Mouse (Mus musculus) liver, embryonic 15.5 days (tissue): ENCODE data around the gene Slc22a13. TPM values are rescaled to one million over a fixed set of nuclear protein-coding genes. Genes with fewer than 3 reads are reported as not detected.

Source experiments
- ATAC-seq: fragments of 200-750 bp; cut with Nextera tagmentation; 2 replicates; pipeline ENCODE4 v1.8.0; 2017; ENCODE audit warnings: moderate number of reproducible peaks, mild to moderate bottlenecking, moderate library complexity; ENCODE audit not compliant: insufficient read depth
- H3K27ac ChIP-seq: fragments of 300-500 bp; sonication (generic); replicated peaks from 2 replicates; pipeline ENCODE4 v1.5.1; 2015; ENCODE audit warnings: mild to moderate bottlenecking, inconsistent platforms
- H3K27me3 ChIP-seq: fragments of 300-500 bp; sonication (generic); 2 replicates; pipeline ENCODE4 v1.6.1; 2015; ENCODE audit warnings: mild to moderate bottlenecking, inconsistent platforms
- H3K36me3 ChIP-seq: fragments of 300-500 bp; sonication (generic); replicated peaks from 2 replicates; pipeline ENCODE4 v1.6.1; 2015; ENCODE audit warnings: moderate library complexity, mild to moderate bottlenecking, inconsistent platforms
- H3K4me1 ChIP-seq: fragments of 300-500 bp; sonication (generic); replicated peaks from 2 replicates; pipeline ENCODE4 v1.6.1; 2015; ENCODE audit warnings: inconsistent platforms
- H3K4me2 ChIP-seq: fragments of 300-500 bp; sonication (generic); 2 replicates; pipeline ENCODE4 v1.6.1; 2015; ENCODE audit warnings: moderate library complexity, mild to moderate bottlenecking, inconsistent platforms
- H3K4me3 ChIP-seq: fragments of 300-500 bp; sonication (generic); replicated peaks from 2 replicates; pipeline ENCODE4 v1.5.1; 2015; ENCODE audit warnings: mild to moderate bottlenecking, inconsistent platforms
- H3K9ac ChIP-seq: fragments of 300-500 bp; sonication (generic); 2 replicates; pipeline ENCODE4 v1.6.1; 2015; ENCODE audit warnings: moderate library complexity, mild to moderate bottlenecking, inconsistent platforms
- H3K9me3 ChIP-seq: fragments of 300-500 bp; sonication (generic); replicated peaks from 2 replicates; pipeline ENCODE4 v1.6.1; 2016; ENCODE audit warnings: inconsistent platforms
- WGBS: fragments of 180-500 bp; shearing (Covaris S2); methylation state at CpG from one replicate; pipeline ENCODE4 v1.1.7; 2015; ENCODE audit warnings: mixed read lengths; ENCODE audit not compliant: insufficient replicate concordance; 5-methylcytosine and 5-hydroxymethylcytosine counted together
- polyA plus RNA-seq: library from polyadenylated mRNA; unstranded; fragments of >200 nt; fragmentation: Nextera tagmentation; extraction: Ambion mirVana; gene quantifications from 2 replicates; pipeline ENCODE4 v1.2.1, GENCODE M21; 2015

Gene Slc22a13
- polyA plus RNA-seq, 1 experiment from 2014 or later, result not detected

DNA sequence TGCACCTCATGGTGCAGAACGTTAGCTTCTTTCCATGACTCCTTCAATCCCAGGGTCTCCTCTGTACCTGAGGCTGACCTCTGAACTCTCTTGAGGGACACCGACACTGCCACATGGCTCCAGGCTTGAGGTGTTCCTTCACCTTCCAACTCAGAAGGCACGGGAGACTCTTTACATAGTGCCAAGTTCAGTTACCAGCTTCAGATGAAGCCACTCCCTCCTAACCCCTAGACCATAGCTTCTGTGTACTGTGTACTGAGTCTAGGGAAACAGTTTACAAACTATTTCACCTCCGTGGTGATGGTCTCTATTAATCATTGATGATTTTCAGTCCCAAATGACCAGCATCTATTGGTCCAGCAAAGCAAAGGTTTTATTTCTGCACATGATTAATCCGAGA lies 7.2 kb downstream of the Slc22a13 start:
- Histone ChIP-seq H3K4me3 (no peak overlapping the region), H3K27me3 (no peaks in the 10 kb centered on the region), H3K36me3 (no peaks in the 10 kb centered on the region), H3K27ac (no peak overlapping the region), H3K9ac (no peak overlapping the region), H3K4me1 (no peaks in the 10 kb centered on the region), H3K9me3 (no peaks in the 10 kb centered on the region), H3K4me2 (no peak overlapping the region)
- no peak for ATAC-seq
- 64% methylated on average over 5 of the region's 5 CpGs for WGBS

DNA sequence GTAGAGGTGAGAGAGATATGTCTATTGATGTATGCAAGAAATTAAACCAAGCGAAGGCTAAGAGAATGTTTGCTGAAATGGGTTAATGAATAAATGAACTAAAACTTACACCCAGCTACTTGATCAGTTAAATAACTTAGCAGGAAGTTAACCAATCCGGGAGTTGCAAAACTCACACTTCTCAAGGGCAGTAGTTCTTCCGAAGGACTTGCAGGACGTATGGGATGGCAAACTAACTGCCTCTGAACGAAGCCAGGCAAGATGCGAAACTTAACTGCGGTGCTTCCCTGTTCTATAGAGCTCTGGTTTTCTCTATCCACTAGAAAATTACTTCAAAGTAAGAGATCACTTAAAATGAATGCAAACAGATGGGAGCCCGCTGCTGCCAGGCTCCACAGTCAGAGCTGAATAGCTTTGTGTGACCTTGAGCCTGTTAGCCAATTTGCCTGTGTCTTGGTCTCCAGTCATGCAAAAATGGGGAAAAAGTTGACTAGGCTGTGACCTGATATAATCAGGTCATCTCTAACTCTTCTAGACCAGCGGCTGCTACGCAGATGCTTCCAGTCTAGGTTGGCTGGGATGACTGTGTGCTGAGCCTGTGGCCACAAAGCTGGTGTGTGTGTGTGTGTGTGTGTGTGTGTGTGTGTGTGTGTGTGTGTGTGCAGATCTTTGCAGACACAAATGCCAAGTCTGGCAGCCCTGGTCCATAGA lies 9.6 kb downstream of the Slc22a13 start:
- Histone ChIP-seq H3K9ac (no peak overlapping the region), H3K36me3 (no peaks in the 10 kb centered on the region), H3K27me3 (no peaks in the 10 kb centered on the region), H3K4me2 (no peak overlapping the region), H3K4me3 (no peak overlapping the region), H3K4me1 (no peaks in the 10 kb centered on the region), H3K9me3 (no peaks in the 10 kb centered on the region), H3K27ac (no peak overlapping the region)
- ATAC-seq, result no peak
- WGBS, result 67% methylated on average over 10 of the region's 10 CpGs

- no peaks in the 10 kb centered on the region for H3K4me1 ChIP-seq
- H3K4me3 ChIP-seq, result no peak overlapping the region
- no peak overlapping the region for H3K27ac ChIP-seq
- H3K4me2 ChIP-seq, result no peak overlapping the region
- ATAC-seq, result peak; percentile 42; the same call in 1 of the 2 replicates
- H3K9ac ChIP-seq, result no peak overlapping the region
- 33% methylated on average over 11 of the region's 11 CpGs for WGBS
- H3K36me3 ChIP-seq, result no peaks in the 10 kb centered on the region
- no peaks in the 10 kb centered on the region for H3K27me3 ChIP-seq
- H3K9me3 ChIP-seq, result no peaks in the 10 kb centered on the region
These were observed 16.5 kb downstream of the Slc22a13 start for GRCm38 (mm10) chr9:119192202-119192990.

DNA sequence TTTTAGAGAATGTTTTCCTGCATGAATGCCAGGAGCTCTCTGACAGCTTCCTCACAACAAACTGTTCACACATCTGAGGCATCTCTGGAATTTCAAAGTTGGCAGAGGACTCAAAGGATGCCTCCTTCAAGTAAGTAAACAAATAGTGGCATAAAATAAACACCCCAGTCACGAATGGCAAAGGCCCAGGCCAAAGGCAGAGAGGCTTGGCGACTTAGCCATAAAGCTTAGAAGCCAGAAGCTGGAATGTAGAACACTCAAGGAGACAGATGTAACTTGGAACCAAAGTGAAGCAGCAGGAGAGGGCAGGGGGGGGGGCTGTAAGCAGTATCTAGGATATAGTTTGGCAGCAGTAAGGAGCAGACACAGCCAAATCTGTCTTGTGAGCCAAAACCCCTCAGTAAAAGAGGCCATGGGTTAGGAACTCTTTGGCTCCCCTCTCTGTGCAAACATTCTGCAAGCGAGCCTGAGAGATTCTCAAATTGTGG lies 27.6 kb downstream of the Slc22a13 start:
- H3K4me1 ChIP-seq, result no peaks in the 10 kb centered on the region
- no peaks in the 10 kb centered on the region for H3K27me3 ChIP-seq
- H3K4me2 ChIP-seq, result no peak overlapping the region
- H3K9me3 ChIP-seq, result no peaks in the 10 kb centered on the region
- no peak overlapping the region for H3K27ac ChIP-seq
- H3K9ac ChIP-seq, result no peak overlapping the region
- WGBS, result 24% methylated on average over 3 of the region's 3 CpGs
- H3K4me3 ChIP-seq, result no peak overlapping the region
- ATAC-seq, result no peak
- H3K36me3 ChIP-seq, result no peaks in the 10 kb centered on the region

DNA sequence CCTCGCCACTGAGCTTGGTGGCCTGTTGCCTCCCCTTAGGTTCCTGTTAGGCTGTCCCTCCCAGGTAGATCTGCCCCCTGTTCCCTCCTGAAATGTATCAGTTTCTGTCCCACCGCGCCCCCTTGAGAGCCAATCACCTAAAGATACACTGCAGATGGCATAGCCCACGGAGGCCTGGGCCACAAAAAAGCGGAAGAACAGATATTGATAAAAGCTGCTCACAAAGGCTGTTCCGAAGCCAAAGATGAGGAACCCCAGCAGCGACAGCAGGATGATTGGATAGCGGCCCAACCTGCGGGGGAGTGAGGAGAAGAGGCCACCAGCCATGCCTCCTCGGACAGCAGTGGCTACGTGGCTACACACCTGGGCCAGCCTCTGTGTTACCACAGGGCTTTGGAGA lies 29.6 kb downstream of the Slc22a13 start:
- H3K4me2 ChIP-seq, result no peak overlapping the region
- H3K27ac ChIP-seq, result no peak overlapping the region
- H3K36me3 ChIP-seq, result no peaks in the 10 kb centered on the region
- H3K9ac ChIP-seq, result no peak overlapping the region
- H3K9me3 ChIP-seq, result no peaks in the 10 kb centered on the region
- WGBS, result 70% methylated on average over 11 of the region's 11 CpGs
- no peak for ATAC-seq
- no peaks in the 10 kb centered on the region for H3K27me3 ChIP-seq
- no peaks in the 10 kb centered on the region for H3K4me1 ChIP-seq
- no peak overlapping the region for H3K4me3 ChIP-seq

- no peak for ATAC-seq
- no peak overlapping the region for H3K27ac ChIP-seq
- no peaks in the 10 kb centered on the region for H3K4me1 ChIP-seq
- H3K36me3 ChIP-seq, result no peaks in the 10 kb centered on the region
- H3K9ac ChIP-seq, result no peak overlapping the region
- H3K4me3 ChIP-seq, result no peak overlapping the region
- 84% methylated on average over 2 of the region's 2 CpGs for WGBS
- no peaks in the 10 kb centered on the region for H3K9me3 ChIP-seq
- no peaks in the 10 kb centered on the region for H3K27me3 ChIP-seq
- no peak overlapping the region for H3K4me2 ChIP-seq
These were observed 41.3 kb downstream of the Slc22a13 start for GRCm38 (mm10) chr9:119167608-119168007.

GRCm38 (mm10) chr9:119165548-119165947 lies 43.4 kb downstream of the Slc22a13 start:
- no peak overlapping the region for H3K9ac ChIP-seq

DNA sequence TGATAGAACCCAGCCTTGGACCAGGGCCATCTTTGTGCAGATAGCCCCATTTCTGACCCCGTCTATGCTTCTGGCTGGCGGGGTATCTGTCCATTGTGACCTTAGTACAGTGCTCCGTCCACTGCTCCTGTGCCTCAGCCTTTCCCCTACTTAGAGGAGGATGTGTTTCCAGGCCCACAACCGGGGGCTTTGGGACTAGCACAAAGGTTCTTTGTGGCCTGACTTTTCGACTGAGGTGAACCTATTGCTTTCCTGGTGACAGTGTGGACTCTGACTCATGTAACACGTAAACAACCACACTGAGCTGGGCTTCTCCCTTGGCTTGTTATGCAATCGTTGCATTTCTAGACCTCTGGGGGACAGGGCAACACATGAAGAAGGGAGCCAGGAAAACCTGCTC lies 44.2 kb downstream of the Slc22a13 start:
- Histone ChIP-seq H3K27me3 (no peaks in the 10 kb centered on the region), H3K4me3 (no peak overlapping the region), H3K9me3 (no peaks in the 10 kb centered on the region), H3K36me3 (no peaks in the 10 kb centered on the region), H3K9ac (no peak overlapping the region), H3K4me1 (0 out of 2 replicates have a peak, but pooled peaks cover 3% of the 10 kb centered on the region), H3K27ac (peak overlapping the region; percentile 70), H3K4me2 (no peak overlapping the region)
- peak; percentile 77 for ATAC-seq
- 59% methylated on average over 7 of the region's 7 CpGs for WGBS

More at GRCm38 (mm10) chr9:119165548-119165947, 43.4 kb downstream of the Slc22a13 start:
- H3K27me3 ChIP-seq, result no peaks in the 10 kb centered on the region
- 69% methylated on average over 6 of the region's 6 CpGs for WGBS
- H3K4me1 ChIP-seq, result 0 out of 2 replicates have a peak, but pooled peaks cover 3% of the 10 kb centered on the region
- peak; percentile 33 for ATAC-seq
- no peak overlapping the region for H3K4me2 ChIP-seq
- no peak overlapping the region for H3K4me3 ChIP-seq
- no peaks in the 10 kb centered on the region for H3K9me3 ChIP-seq
- peak overlapping the region; percentile 62; the same call in 1 of the 2 replicates for H3K27ac ChIP-seq
- H3K36me3 ChIP-seq, result no peaks in the 10 kb centered on the region

GRCm38 (mm10) chr9:119160689-119161088 lies 48.2 kb downstream of the Slc22a13 start:
- WGBS, result 69% methylated on average over 3 of the region's 3 CpGs
- peak; percentile 28; the same call in 1 of the 2 replicates for ATAC-seq
- H3K9ac ChIP-seq, result no peak overlapping the region

DNA sequence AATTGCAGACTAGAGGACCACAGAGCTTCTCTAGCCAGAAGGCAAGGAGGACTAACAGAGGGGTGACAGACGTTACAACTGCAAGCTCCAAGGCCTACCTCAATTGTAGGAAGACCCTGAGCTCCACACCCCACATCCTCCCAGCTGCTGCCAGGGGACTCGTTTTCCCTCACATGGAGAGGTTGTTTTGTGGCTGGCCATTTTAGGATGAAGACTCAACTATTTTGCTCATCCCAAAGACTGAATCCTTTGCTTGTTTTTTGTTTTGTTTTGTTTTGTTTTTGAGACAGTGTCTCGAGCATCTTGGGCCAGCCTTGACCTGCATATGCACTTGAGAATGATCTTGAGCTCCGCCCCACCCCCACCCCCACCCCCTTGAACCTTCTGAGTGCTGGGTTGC lies 50.0 kb downstream of the Slc22a13 start, which contains the start of gene Gm47289:
Gene Gm47289, plus strand, starts transcription at position 301 of the 400 bp plus-strand sequence.
- Histone ChIP-seq H3K9me3 (no peaks in the 10 kb centered on the region), H3K4me3 (no peak within 1 kb of the TSS), H3K27ac (no peak within 1 kb of the TSS), H3K4me2 (no peak within 1 kb of the TSS), H3K27me3 (peaks cover 33% of the 10 kb centered on the region), H3K36me3 (no peaks in the 10 kb centered on the region), H3K4me1 (peaks cover 10% of the 10 kb centered on the region), H3K9ac (no peak within 1 kb of the TSS)
- WGBS, result 28% methylated on average over 4 of the region's 4 CpGs
- no peak for ATAC-seq

More at GRCm38 (mm10) chr9:119160689-119161088, 48.2 kb downstream of the Slc22a13 start:
- Histone ChIP-seq H3K4me2 (no peak overlapping the region), H3K4me3 (no peak overlapping the region), H3K27ac (no peak overlapping the region), H3K9me3 (no peaks in the 10 kb centered on the region), H3K27me3 (peaks cover 26% of the 10 kb centered on the region), H3K4me1 (peaks cover 7% of the 10 kb centered on the region), H3K36me3 (no peaks in the 10 kb centered on the region)
